Mouse (Mus musculus) brain, embryonic 14.5 days (tissue): ENCODE measurements around the gene BC004004.

Experiments used
- CTCF ChIP-seq: fragments of 200-500 bp; IDR thresholded peaks from 2 replicates; pipeline ENCODE4 v1.5.1; 2012; ENCODE audit warnings: inconsistent platforms, mild to moderate bottlenecking, moderate library complexity, borderline replicate concordance; ENCODE audit not compliant: insufficient read depth, insufficient read length; ENCODE audit errors: extremely low read depth
- POLR2A ChIP-seq: fragments of 200-500 bp; IDR thresholded peaks from 2 replicates; pipeline ENCODE4 v1.6.1; 2012; ENCODE audit warnings: mild to moderate bottlenecking, inconsistent platforms, borderline replicate concordance; ENCODE audit not compliant: poor library complexity, insufficient read depth, insufficient read length, severe bottlenecking; ENCODE audit errors: extremely low read depth

DNA sequence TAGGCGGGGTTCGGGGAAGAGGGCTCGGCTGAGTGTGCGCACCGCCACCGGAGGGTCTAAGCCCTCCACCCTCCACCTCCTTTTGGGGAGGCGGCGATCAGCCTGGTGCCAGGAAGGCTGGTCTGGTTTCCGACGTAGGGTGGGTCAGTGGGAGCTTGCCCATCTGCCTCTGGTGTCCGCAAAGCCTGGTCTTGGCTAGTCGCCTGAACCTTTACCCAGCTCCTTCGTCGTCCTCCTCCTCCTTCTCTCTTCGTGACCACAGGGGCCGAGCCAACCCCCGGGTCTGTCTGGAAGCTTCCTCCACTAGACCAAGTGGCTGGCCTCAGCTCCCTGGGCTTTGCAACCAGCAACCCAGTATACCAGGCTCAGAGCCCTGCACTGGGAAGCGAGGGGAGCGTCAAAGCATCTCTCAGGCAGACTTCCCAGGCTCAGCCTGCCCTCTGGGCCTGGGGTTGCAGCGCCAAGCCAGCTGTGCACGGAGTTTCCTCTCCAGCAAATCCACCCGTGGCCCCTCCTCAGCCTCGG is 30.1 kb upstream of the BC004004 start:
- TF ChIP-seq CTCF (no peak), POLR2A (no peak)
